Mouse (Mus musculus) limb, embryonic 10.5 days (tissue): Measurements from ENCODE around the gene Actl6a. TPM values are rescaled to one million over a fixed set of nuclear protein-coding genes. Genes with fewer than 3 reads are reported as not detected.
"Not testable (repeated sequence)": the region's sequence is repeated elsewhere in the genome, so short reads cannot be mapped to it uniquely, and the experiment has no call there.

Experiments
- DNase-seq: peaks from one replicate; pipeline ENCODE4 v3.0.0-alpha.2; 2017; ENCODE audit warnings: low spot score
- H3K27ac ChIP-seq: fragments of 300-500 bp; sonication (generic); 2 replicates; pipeline ENCODE4 v1.5.1; 2016; ENCODE audit warnings: mild to moderate bottlenecking
- H3K27me3 ChIP-seq: fragments of 300-500 bp; sonication (generic); 2 replicates; pipeline ENCODE4 v1.6.1; 2016; ENCODE audit warnings: low read depth, mild to moderate bottlenecking; ENCODE audit not compliant: poor library complexity, severe bottlenecking
- H3K36me3 ChIP-seq: fragments of 300-500 bp; sonication (generic); 2 replicates; pipeline ENCODE4 v1.6.1; 2016; ENCODE audit warnings: mild to moderate bottlenecking, moderate library complexity
- H3K4me1 ChIP-seq: fragments of 300-500 bp; sonication (generic); 2 replicates; pipeline ENCODE4 v1.6.1; 2016
- H3K4me3 ChIP-seq: fragments of 300-500 bp; sonication (generic); 2 replicates; pipeline ENCODE4 v1.5.1; 2016; ENCODE audit warnings: mild to moderate bottlenecking, moderate library complexity
- H3K9me3 ChIP-seq: fragments of 300-500 bp; sonication (generic); replicated peaks from 2 replicates; pipeline ENCODE4 v1.6.1; 2016; ENCODE audit warnings: mild to moderate bottlenecking
- WGBS: fragments of 180-500 bp; shearing (Covaris S2); methylation state at CpG from one replicate; pipeline ENCODE4 v1.1.7; 2016; 5-methylcytosine and 5-hydroxymethylcytosine counted together
- polyA plus RNA-seq: library from polyadenylated mRNA; unstranded; fragments of >200 nt; fragmentation: Nextera tagmentation; extraction: Ambion mirVana; gene quantifications from 2 replicates; pipeline ENCODE4 v1.2.1, GENCODE M21; 2016

Actl6a gene
- 278 and 295 TPM in 2 replicates for polyA plus RNA-seq

GRCm38 (mm10) chr3:32705647-32706348 lies at the start of gene Actl6a:
Actl6a (plus strand) TSS chr3:32706298.
- H3K9me3 ChIP-seq, H3K27ac ChIP-seq, H3K36me3 ChIP-seq, DNase-seq, H3K27me3 ChIP-seq, H3K4me3 ChIP-seq, H3K4me1 ChIP-seq: not testable (repeated sequence)
- WGBS, result 89% methylated on average over 9 of the region's 9 CpGs

- Histone ChIP-seq H3K27ac (no peak overlapping the region), H3K9me3 (no peaks in the 10 kb centered on the region), H3K4me1 (no peaks in the 10 kb centered on the region; the same call in 1 of the 2 replicates), H3K4me3 (no peak overlapping the region), H3K36me3 (no peaks in the 10 kb centered on the region), H3K27me3 (no peaks in the 10 kb centered on the region)
- 91% methylated on average over 10 of the region's 10 CpGs for WGBS
- DNase-seq, result no peak
These were observed 49.6 kb upstream of the Actl6a start for GRCm38 (mm10) chr3:32656398-32656994.

- H3K27ac ChIP-seq, result no peak overlapping the region
- H3K4me1 ChIP-seq, result no peaks in the 10 kb centered on the region; the same call in 1 of the 2 replicates
- no peaks in the 10 kb centered on the region for H3K9me3 ChIP-seq
- no peak for DNase-seq
- H3K27me3 ChIP-seq, result no peaks in the 10 kb centered on the region
- no peaks in the 10 kb centered on the region for H3K36me3 ChIP-seq
- 75% methylated on average over 7 of the region's 7 CpGs for WGBS
- no peak overlapping the region for H3K4me3 ChIP-seq
These were observed 47.7 kb upstream of the Actl6a start for GRCm38 (mm10) chr3:32658401-32658800.

- Histone ChIP-seq H3K27me3 (no peaks in the 10 kb centered on the region), H3K4me1 (no peaks in the 10 kb centered on the region; the same call in 1 of the 2 replicates), H3K4me3 (no peak overlapping the region), H3K27ac (no peak overlapping the region), H3K9me3 (no peaks in the 10 kb centered on the region), H3K36me3 (no peaks in the 10 kb centered on the region)
- no peak for DNase-seq
- 84% methylated on average over 16 of the region's 16 CpGs for WGBS
These were observed 47.3 kb upstream of the Actl6a start for GRCm38 (mm10) chr3:32658821-32659220.

- no peaks in the 10 kb centered on the region for H3K9me3 ChIP-seq
- no peaks in the 10 kb centered on the region; the same call in 1 of the 2 replicates for H3K4me1 ChIP-seq
- 93% methylated on average over 2 of the region's 2 CpGs for WGBS
- H3K36me3 ChIP-seq, result no peaks in the 10 kb centered on the region
- H3K27ac ChIP-seq, result no peak overlapping the region
- no peaks in the 10 kb centered on the region for H3K27me3 ChIP-seq
- no peak for DNase-seq
- H3K4me3 ChIP-seq, result no peak overlapping the region
These were observed 46.6 kb upstream of the Actl6a start for GRCm38 (mm10) chr3:32659506-32659905.

GRCm38 (mm10) chr3:32660276-32660675 lies 45.8 kb upstream of the Actl6a start:
- Histone ChIP-seq H3K27ac (no peak overlapping the region), H3K4me3 (no peak overlapping the region), H3K27me3 (no peaks in the 10 kb centered on the region), H3K36me3 (no peaks in the 10 kb centered on the region), H3K4me1 (no peaks in the 10 kb centered on the region; the same call in 1 of the 2 replicates), H3K9me3 (no peaks in the 10 kb centered on the region)
- 75% methylated on average over 8 of the region's 8 CpGs for WGBS
- no peak for DNase-seq

GRCm38 (mm10) chr3:32660831-32661555 lies 45.1 kb upstream of the Actl6a start:
- Histone ChIP-seq H3K27ac (no peak overlapping the region), H3K9me3 (no peaks in the 10 kb centered on the region), H3K36me3 (no peaks in the 10 kb centered on the region), H3K27me3 (no peaks in the 10 kb centered on the region), H3K4me1 (no peaks in the 10 kb centered on the region; the same call in 1 of the 2 replicates), H3K4me3 (no peak overlapping the region)
- 61% methylated on average over 8 of the region's 8 CpGs for WGBS
- DNase-seq, result no peak

- Histone ChIP-seq H3K36me3 (no peaks in the 10 kb centered on the region), H3K27me3 (no peaks in the 10 kb centered on the region)
- 93% methylated on average over 3 of the region's 3 CpGs for WGBS
These were observed 44.6 kb upstream of the Actl6a start for GRCm38 (mm10) chr3:32661556-32661930.

GRCm38 (mm10) chr3:32668256-32668959 lies 37.7 kb upstream of the Actl6a start:
- Histone ChIP-seq H3K27me3 (no peaks in the 10 kb centered on the region), H3K4me1 (no peaks in the 10 kb centered on the region), H3K4me3 (no peak overlapping the region), H3K36me3 (no peaks in the 10 kb centered on the region), H3K27ac (no peak overlapping the region), H3K9me3 (no peaks in the 10 kb centered on the region)
- no peak for DNase-seq
- WGBS, result 87% methylated on average over 9 of the region's 9 CpGs

More at GRCm38 (mm10) chr3:32661556-32661930, 44.6 kb upstream of the Actl6a start:
- no peaks in the 10 kb centered on the region; the same call in 1 of the 2 replicates for H3K4me1 ChIP-seq
- no peak for DNase-seq
- H3K4me3 ChIP-seq, result no peak overlapping the region
- H3K9me3 ChIP-seq, result no peaks in the 10 kb centered on the region
- no peak overlapping the region for H3K27ac ChIP-seq

- H3K27ac ChIP-seq, result no peak overlapping the region
These were observed 36.9 kb upstream of the Actl6a start for GRCm38 (mm10) chr3:32669211-32669610.

GRCm38 (mm10) chr3:32670196-32670595 lies 35.9 kb upstream of the Actl6a start:
- Histone ChIP-seq H3K36me3 (no peaks in the 10 kb centered on the region), H3K4me1 (no peaks in the 10 kb centered on the region), H3K9me3 (no peaks in the 10 kb centered on the region), H3K27me3 (no peaks in the 10 kb centered on the region), H3K27ac (no peak overlapping the region), H3K4me3 (no peak overlapping the region)
- 93% methylated on average over 4 of the region's 4 CpGs for WGBS
- DNase-seq, result no peak

More at GRCm38 (mm10) chr3:32669211-32669610, 36.9 kb upstream of the Actl6a start:
- H3K36me3 ChIP-seq, result no peaks in the 10 kb centered on the region
- DNase-seq, result no peak
- no peaks in the 10 kb centered on the region for H3K4me1 ChIP-seq
- H3K27me3 ChIP-seq, result no peaks in the 10 kb centered on the region
- 71% methylated on average over 6 of the region's 6 CpGs for WGBS
- no peaks in the 10 kb centered on the region for H3K9me3 ChIP-seq
- H3K4me3 ChIP-seq, result no peak overlapping the region

GRCm38 (mm10) chr3:32673151-32673550 lies 32.9 kb upstream of the Actl6a start:
- Histone ChIP-seq H3K4me1 (no peaks in the 10 kb centered on the region), H3K4me3 (no peak overlapping the region), H3K9me3 (no peaks in the 10 kb centered on the region), H3K27me3 (no peaks in the 10 kb centered on the region), H3K27ac (no peak overlapping the region), H3K36me3 (no peaks in the 10 kb centered on the region)
- DNase-seq, result no peak
